Mouse (Mus musculus) layer of hippocampus, adult 8-10 months (tissue): ENCODE measurements around the gene Mical2. TPM values are rescaled to one million over a fixed set of nuclear protein-coding genes. Genes with fewer than 3 reads are reported as not detected.

Experiments
- DNase-seq, 2 experiments: peaks; one replicate each; pipeline ENCODE4 v3.0.0; 2022; ENCODE audit warnings: low spot score in 2 of 2
- total RNA-seq, 4 experiments: library from RNA; stranded (reverse); gene quantifications; 2 replicates each; pipeline ENCODE4 v1.2.4; 2022

Mical2 gene
- 100 to 1,000 TPM; 538 to 639 (median 590) TPM for total RNA-seq

GRCm38 (mm10) chr7:112225615-112226262 is at the start of gene Mical2:
Gene Mical2, plus strand, starts transcription at chr7:112225856.
- peak; percentile 86 to 90 for DNase-seq

- no peak for DNase-seq
Observed at GRCm38 (mm10) chr7:112176627-112177026, 49.0 kb upstream of the Mical2 start.

GRCm38 (mm10) chr7:112180235-112180705 is 45.4 kb upstream of the Mical2 start:
- peak; percentile 84 to 89 for DNase-seq

- DNase-seq = peak; percentile 93 to 97
Observed at GRCm38 (mm10) chr7:112183258-112183841, 42.3 kb upstream of the Mical2 start.

GRCm38 (mm10) chr7:112184519-112185225 is 41.0 kb upstream of the Mical2 start:
- no peak for DNase-seq

GRCm38 (mm10) chr7:112185226-112185745 is 40.4 kb upstream of the Mical2 start:
- no peak for DNase-seq

- DNase-seq = no peak
Observed at GRCm38 (mm10) chr7:112186871-112187270, 38.8 kb upstream of the Mical2 start.

- DNase-seq = no peak
Observed at GRCm38 (mm10) chr7:112187536-112188459, 37.9 kb upstream of the Mical2 start.

GRCm38 (mm10) chr7:112192237-112192636 is 33.4 kb upstream of the Mical2 start:
- DNase-seq = peak in 1 of 2 experiments; percentile 39

GRCm38 (mm10) chr7:112192778-112193177 is 32.9 kb upstream of the Mical2 start:
- DNase-seq = no peak

- no peak for DNase-seq
Observed at GRCm38 (mm10) chr7:112194286-112194685, 31.4 kb upstream of the Mical2 start.

- no peak for DNase-seq
Observed at GRCm38 (mm10) chr7:112197461-112197860, 28.2 kb upstream of the Mical2 start.

- no peak for DNase-seq
Observed at GRCm38 (mm10) chr7:112199343-112199742, 26.3 kb upstream of the Mical2 start.

- DNase-seq = no peak
Observed at GRCm38 (mm10) chr7:112200761-112201160, 24.9 kb upstream of the Mical2 start.

GRCm38 (mm10) chr7:112202194-112202593 is 23.5 kb upstream of the Mical2 start:
- no peak for DNase-seq

GRCm38 (mm10) chr7:112202843-112203242 is 22.8 kb upstream of the Mical2 start:
- DNase-seq = no peak

GRCm38 (mm10) chr7:112203937-112204336 is 21.7 kb upstream of the Mical2 start:
- DNase-seq = no peak

GRCm38 (mm10) chr7:112204380-112204963 is 21.2 kb upstream of the Mical2 start:
- no peak for DNase-seq

GRCm38 (mm10) chr7:112205513-112205912 is 20.1 kb upstream of the Mical2 start:
- DNase-seq = no peak

- no peak for DNase-seq
Observed at GRCm38 (mm10) chr7:112207717-112208116, 17.9 kb upstream of the Mical2 start.
